Mouse (Mus musculus): ENCODE measurements at regions not wholly inside any gene's neighbourhood (a gene's known extent, or its start where the extent isn't known, plus 50 kb on each side); places are given as distances from the start of the nearest gene placed in this dataset.
A peak's percentile ranks its signal among the peaks of the same experiment; 100 is the strongest.

GRCm38 (mm10) chr3:18665738-18666137 is 717.5 kb downstream of the Cypt12 start:
- no peak overlapping the region for H3K9ac ChIP-seq (ENCODE audit: low read depth, low read length)
- no peak for ATAC-seq (ENCODE audit: low read depth)
- 25% methylated on average over 2 of the region's 2 CpGs for WGBS
- H3K4me3 ChIP-seq (ENCODE audit: low read depth, low read length), result no peak overlapping the region
- no peaks in the 10 kb centered on the region for H3K27me3 ChIP-seq (replicated peaks; ENCODE audit: control insufficient read depth, insufficient read depth, low read length)
- no peak overlapping the region for H3K4me2 ChIP-seq (ENCODE audit: low read depth, low read length)
- H3K36me3 ChIP-seq (ENCODE audit: control insufficient read depth, insufficient read depth, low read length), result no peaks in the 10 kb centered on the region
- no peak overlapping the region for H3K27ac ChIP-seq (replicated peaks; ENCODE audit: low read depth, low read length)
- DNase-seq (ENCODE audit: low spot score), result no peak
- no peaks in the 10 kb centered on the region for H3K4me1 ChIP-seq (ENCODE audit: control insufficient read depth, insufficient read depth, low read length)
- no peaks in the 10 kb centered on the region for H3K9me3 ChIP-seq (ENCODE audit: control insufficient read depth, low read length)

DNA sequence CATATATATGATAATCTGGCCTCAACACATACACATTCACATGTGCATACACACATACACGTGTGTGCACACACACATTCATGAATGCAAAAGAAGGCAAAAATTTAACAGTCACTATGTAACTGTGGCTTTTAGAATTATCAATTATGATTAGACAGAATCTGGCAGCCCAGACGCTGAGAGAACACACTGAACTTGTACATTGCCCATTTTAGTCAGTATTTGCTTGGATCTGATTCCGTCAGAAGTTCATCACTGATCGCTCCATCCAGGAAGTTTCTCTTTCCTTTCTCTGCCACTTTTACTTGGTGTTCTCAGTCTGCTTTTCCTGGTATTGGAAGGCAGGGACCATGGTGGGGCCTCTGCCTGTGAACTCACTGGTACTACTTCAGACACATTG is 719.5 kb downstream of the Cypt12 start:
- no peak overlapping the region for H3K4me3 ChIP-seq (ENCODE audit: low read depth, low read length)
- no peak overlapping the region for H3K9ac ChIP-seq (ENCODE audit: low read depth, low read length)
- WGBS, result 89% methylated on average over 4 of the region's 4 CpGs
- H3K27ac ChIP-seq (replicated peaks; ENCODE audit: low read depth, low read length), result no peak overlapping the region
- H3K36me3 ChIP-seq (ENCODE audit: control insufficient read depth, insufficient read depth, low read length), result no peaks in the 10 kb centered on the region
- no peak for DNase-seq (ENCODE audit: low spot score)
- no peaks in the 10 kb centered on the region for H3K4me1 ChIP-seq (ENCODE audit: control insufficient read depth, insufficient read depth, low read length)
- ATAC-seq (ENCODE audit: low read depth), result no peak
- no peak overlapping the region for H3K4me2 ChIP-seq (ENCODE audit: low read depth, low read length)
- no peaks in the 10 kb centered on the region for H3K9me3 ChIP-seq (ENCODE audit: control insufficient read depth, low read length)
- no peaks in the 10 kb centered on the region for H3K27me3 ChIP-seq (replicated peaks; ENCODE audit: control insufficient read depth, insufficient read depth, low read length)

DNA sequence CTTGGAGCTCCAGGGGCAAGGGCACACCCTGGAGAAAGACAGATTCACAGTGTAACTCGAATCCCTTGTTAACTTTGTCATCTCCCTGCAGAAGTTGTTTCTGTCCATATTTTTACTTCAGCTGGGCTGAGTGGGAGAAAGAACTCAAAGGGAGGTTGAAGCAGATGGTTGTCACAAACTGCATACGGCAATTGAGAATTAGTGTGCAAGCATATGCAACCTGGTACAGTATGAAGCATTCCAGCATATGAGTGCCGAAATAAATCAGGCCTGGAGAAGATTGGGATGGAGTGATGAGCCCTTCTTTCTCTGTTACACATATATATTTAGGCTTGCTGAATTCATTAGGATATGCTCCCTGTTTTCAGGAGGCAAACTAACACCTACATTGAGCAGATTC is 720.7 kb downstream of the Cypt12 start:
- Histone ChIP-seq H3K9ac (ENCODE audit: low read depth, low read length) (no peak overlapping the region), H3K9me3 (ENCODE audit: control insufficient read depth, low read length) (no peaks in the 10 kb centered on the region), H3K4me1 (ENCODE audit: control insufficient read depth, insufficient read depth, low read length) (no peaks in the 10 kb centered on the region), H3K4me3 (ENCODE audit: low read depth, low read length) (no peak overlapping the region), H3K4me2 (ENCODE audit: low read depth, low read length) (no peak overlapping the region), H3K27ac (replicated peaks; ENCODE audit: low read depth, low read length) (no peak overlapping the region), H3K27me3 (replicated peaks; ENCODE audit: control insufficient read depth, insufficient read depth, low read length) (no peaks in the 10 kb centered on the region), H3K36me3 (ENCODE audit: control insufficient read depth, insufficient read depth, low read length) (no peaks in the 10 kb centered on the region)
- DNase-seq (ENCODE audit: low spot score) (no peak), ATAC-seq (ENCODE audit: low read depth) (no peak)
- 70% methylated on average over 3 of the region's 3 CpGs for WGBS

GRCm38 (mm10) chr3:18670203-18670700 is 722.0 kb downstream of the Cypt12 start:
- Histone ChIP-seq H3K9me3 (ENCODE audit: control insufficient read depth, low read length) (no peaks in the 10 kb centered on the region), H3K9ac (ENCODE audit: low read depth, low read length) (no peak overlapping the region), H3K27me3 (replicated peaks; ENCODE audit: control insufficient read depth, insufficient read depth, low read length) (no peaks in the 10 kb centered on the region), H3K4me2 (ENCODE audit: low read depth, low read length) (no peak overlapping the region), H3K36me3 (ENCODE audit: control insufficient read depth, insufficient read depth, low read length) (no peaks in the 10 kb centered on the region), H3K4me1 (ENCODE audit: control insufficient read depth, insufficient read depth, low read length) (no peaks in the 10 kb centered on the region), H3K4me3 (ENCODE audit: low read depth, low read length) (no peak overlapping the region), H3K27ac (replicated peaks; ENCODE audit: low read depth, low read length) (no peak overlapping the region)
- 70% methylated on average over 5 of the region's 5 CpGs for WGBS
- DNase-seq (ENCODE audit: low spot score) (no peak), ATAC-seq (ENCODE audit: low read depth) (no peak)

- ATAC-seq (ENCODE audit: low read depth) (no peak), DNase-seq (ENCODE audit: low spot score) (no peak)
- no peak overlapping the region for H3K9ac ChIP-seq (ENCODE audit: low read depth, low read length)
- H3K4me2 ChIP-seq (ENCODE audit: low read depth, low read length), result no peak overlapping the region
- H3K4me1 ChIP-seq (ENCODE audit: control insufficient read depth, insufficient read depth, low read length), result no peaks in the 10 kb centered on the region
- no peaks in the 10 kb centered on the region for H3K27me3 ChIP-seq (replicated peaks; ENCODE audit: control insufficient read depth, insufficient read depth, low read length)
- no peak overlapping the region for H3K27ac ChIP-seq (replicated peaks; ENCODE audit: low read depth, low read length)
- WGBS, result 74% methylated on average over 1 of the region's 1 CpGs
- no peaks in the 10 kb centered on the region for H3K36me3 ChIP-seq (ENCODE audit: control insufficient read depth, insufficient read depth, low read length)
- no peaks in the 10 kb centered on the region for H3K9me3 ChIP-seq (ENCODE audit: control insufficient read depth, low read length)
- H3K4me3 ChIP-seq (ENCODE audit: low read depth, low read length), result no peak overlapping the region
Measured at GRCm38 (mm10) chr3:18671681-18672080, 723.5 kb downstream of the Cypt12 start.

DNA sequence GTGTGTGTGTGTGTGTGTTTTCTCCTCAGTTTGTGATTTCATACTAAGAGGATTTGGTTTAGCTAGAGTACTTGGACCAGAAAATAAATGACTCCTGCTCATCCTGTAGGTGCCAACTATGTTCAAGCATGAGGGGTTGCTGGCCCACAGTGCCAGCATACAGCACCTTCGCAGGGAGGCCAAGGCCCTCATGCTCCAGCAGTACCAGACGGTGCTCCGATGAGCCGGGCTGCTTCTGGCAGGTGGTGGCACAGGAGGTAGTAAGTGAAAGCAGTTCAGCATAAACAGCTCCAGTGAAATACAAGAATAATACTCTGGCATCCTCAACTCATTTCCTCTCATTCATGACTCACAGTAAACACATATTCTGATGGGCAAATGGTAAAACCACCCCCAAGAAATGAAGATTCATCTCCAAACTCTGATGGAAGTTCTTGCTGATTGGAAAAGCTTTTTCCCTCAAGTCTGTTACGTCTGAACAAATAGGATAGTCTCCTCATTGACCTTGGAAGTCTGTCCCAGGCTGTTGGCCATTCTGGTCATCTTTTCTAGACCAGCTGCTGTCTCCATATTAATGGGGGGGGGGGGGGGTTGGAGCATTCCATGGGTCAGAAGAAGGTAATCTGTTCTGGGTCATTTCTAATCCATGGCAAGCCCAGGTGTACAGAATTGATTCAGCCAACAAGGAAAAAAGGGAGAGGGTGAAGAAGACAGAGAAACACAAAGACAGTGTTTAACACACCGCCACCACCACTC is 735.3 kb downstream of the Cypt12 start:
- DNase-seq (ENCODE audit: low spot score) (no peak), ATAC-seq (ENCODE audit: low read depth) (no peak)
- Histone ChIP-seq H3K4me3 (ENCODE audit: low read depth, low read length) (no peak overlapping the region), H3K36me3 (ENCODE audit: control insufficient read depth, insufficient read depth, low read length) (no peaks in the 10 kb centered on the region), H3K4me2 (ENCODE audit: low read depth, low read length) (no peak overlapping the region), H3K27me3 (replicated peaks; ENCODE audit: control insufficient read depth, insufficient read depth, low read length) (no peaks in the 10 kb centered on the region), H3K9ac (ENCODE audit: low read depth, low read length) (no peak overlapping the region), H3K27ac (replicated peaks; ENCODE audit: low read depth, low read length) (no peak overlapping the region), H3K9me3 (ENCODE audit: control insufficient read depth, low read length) (no peaks in the 10 kb centered on the region), H3K4me1 (ENCODE audit: control insufficient read depth, insufficient read depth, low read length) (no peaks in the 10 kb centered on the region)
- 82% methylated on average over 6 of the region's 6 CpGs for whole genome bisulfite sequencing

DNA sequence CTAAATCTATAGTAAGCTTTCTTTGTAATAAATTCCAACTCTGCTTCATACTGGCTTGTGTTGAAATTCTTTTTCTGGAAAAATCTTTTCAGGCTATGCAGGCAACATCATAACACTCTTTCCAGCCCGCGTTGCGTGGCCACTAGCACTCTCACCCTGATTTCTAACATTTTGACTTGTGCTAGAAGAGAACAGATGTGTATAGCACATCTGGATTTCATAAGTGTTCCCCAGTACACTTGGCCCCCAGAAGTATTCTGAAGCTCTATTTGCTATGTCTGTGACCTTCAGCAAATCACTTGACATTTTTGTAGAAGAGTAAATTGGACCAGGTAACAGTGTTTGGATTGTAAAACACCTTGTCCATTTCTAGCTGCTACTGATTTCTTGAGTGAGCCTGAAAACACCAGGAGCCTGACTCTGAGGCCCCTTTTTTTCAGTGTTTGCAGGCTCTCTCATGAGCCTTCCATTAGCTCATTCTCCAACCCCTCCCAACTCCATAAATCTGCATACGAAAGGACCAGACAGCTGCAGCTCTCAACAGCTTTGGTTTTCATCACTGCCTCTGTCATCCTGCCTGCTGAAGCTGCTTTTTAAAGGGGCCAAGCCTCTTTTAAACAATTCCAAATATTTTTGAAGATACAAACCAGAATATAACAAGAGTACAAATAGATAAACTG is 747.0 kb downstream of the Cypt12 start:
- WGBS, result 35% methylated on average over 4 of the region's 4 CpGs
- peak; percentile 80; the same call in 1 of the 2 replicates for ATAC-seq (ENCODE audit: low read depth)
- Histone ChIP-seq H3K36me3 (ENCODE audit: control insufficient read depth, insufficient read depth, low read length) (no peaks in the 10 kb centered on the region), H3K9me3 (ENCODE audit: control insufficient read depth, low read length) (no peaks in the 10 kb centered on the region), H3K4me1 (ENCODE audit: control insufficient read depth, insufficient read depth, low read length) (no peaks in the 10 kb centered on the region; the same call in 1 of the 2 replicates), H3K4me2 (ENCODE audit: low read depth, low read length) (no peak overlapping the region), H3K9ac (ENCODE audit: low read depth, low read length) (no peak overlapping the region), H3K4me3 (ENCODE audit: low read depth, low read length) (no peak overlapping the region), H3K27ac (replicated peaks; ENCODE audit: low read depth, low read length) (no peak overlapping the region), H3K27me3 (replicated peaks; ENCODE audit: control insufficient read depth, insufficient read depth, low read length) (no peaks in the 10 kb centered on the region)
- DNase-seq (ENCODE audit: low spot score), result peak; percentile 65

GRCm38 (mm10) chr3:18696981-18697660 is 748.9 kb downstream of the Cypt12 start:
- ATAC-seq (ENCODE audit: low read depth), result no peak
- Histone ChIP-seq H3K27ac (replicated peaks; ENCODE audit: low read depth, low read length) (no peak overlapping the region), H3K36me3 (ENCODE audit: control insufficient read depth, insufficient read depth, low read length) (no peaks in the 10 kb centered on the region), H3K4me2 (ENCODE audit: low read depth, low read length) (no peak overlapping the region), H3K9ac (ENCODE audit: low read depth, low read length) (no peak overlapping the region), H3K4me1 (ENCODE audit: control insufficient read depth, insufficient read depth, low read length) (no peaks in the 10 kb centered on the region; the same call in 1 of the 2 replicates), H3K27me3 (replicated peaks; ENCODE audit: control insufficient read depth, insufficient read depth, low read length) (no peaks in the 10 kb centered on the region), H3K4me3 (ENCODE audit: low read depth, low read length) (no peak overlapping the region), H3K9me3 (ENCODE audit: control insufficient read depth, low read length) (no peaks in the 10 kb centered on the region)
- 88% methylated on average over 2 of the region's 2 CpGs for WGBS
- DNase-seq (ENCODE audit: low spot score), result no peak
